Mouse (Mus musculus) ES-Bruce4 (cell line): Measurements from ENCODE around the gene I0C0044D17Rik. TPM values are rescaled to one million over a fixed set of nuclear protein-coding genes. Genes with fewer than 3 reads are reported as not detected.

Source experiments
- H3K27ac ChIP-seq: 2 replicates; pipeline ENCODE4 v1.5.1; 2012; ENCODE audit warnings: low read length, inconsistent platforms; ENCODE audit not compliant: insufficient read depth
- H3K27me3 ChIP-seq: 2 replicates; pipeline ENCODE4 v1.6.1; 2012; ENCODE audit warnings: mild to moderate bottlenecking, low read length, inconsistent platforms; ENCODE audit not compliant: control insufficient read depth, poor library complexity, insufficient read depth, severe bottlenecking
- H3K36me3 ChIP-seq: 2 replicates; pipeline ENCODE4 v1.6.1; 2012; ENCODE audit warnings: inconsistent platforms, mild to moderate bottlenecking, low read length, moderate library complexity; ENCODE audit not compliant: control insufficient read depth, poor library complexity, insufficient read depth, severe bottlenecking
- H3K4me1 ChIP-seq: one replicate; pipeline ENCODE4 v1.8.1; 2011; ENCODE audit warnings: low read length; ENCODE audit not compliant: control insufficient read depth, insufficient read depth
- H3K4me3 ChIP-seq: 2 replicates; pipeline ENCODE4 v1.5.1; 2011; ENCODE audit warnings: low read depth, mild to moderate bottlenecking, low read length
- H3K9ac ChIP-seq: 2 replicates; pipeline ENCODE4 v1.6.1; 2012; ENCODE audit warnings: low read depth, mild to moderate bottlenecking, inconsistent platforms; ENCODE audit not compliant: poor library complexity, severe bottlenecking
- H3K9me3 ChIP-seq: replicated peaks from 2 replicates; pipeline ENCODE4 v1.6.1; 2012; ENCODE audit warnings: mild to moderate bottlenecking, low read length, inconsistent platforms; ENCODE audit not compliant: control insufficient read depth, poor library complexity, insufficient read depth, severe bottlenecking
- CTCF ChIP-seq: IDR thresholded peaks from one replicate; pipeline ENCODE4 v1.8.1; 2011; ENCODE audit warnings: low read depth, low read length
- EP300 ChIP-seq: IDR thresholded peaks from 2 replicates; pipeline ENCODE4 v1.6.1; 2011; ENCODE audit warnings: low read depth, low read length; ENCODE audit not compliant: insufficient read depth
- POLR2A ChIP-seq: IDR thresholded peaks from one replicate; pipeline ENCODE4 v1.8.1; 2011; ENCODE audit warnings: low read length; ENCODE audit not compliant: insufficient read depth
- polyA plus RNA-seq: library from polyadenylated mRNA; stranded (reverse); fragments of >200 nt; gene quantifications from 2 replicates; pipeline ENCODE4 v1.2.4, GENCODE M21; 2011; ENCODE audit warnings: low read depth; ENCODE audit not compliant: missing spikeins, insufficient read depth, insufficient read length

The I0C0044D17Rik gene
- polyA plus RNA-seq, 1 experiment, result not detected

- Histone ChIP-seq H3K4me3 (no peak overlapping the region), H3K9ac (no peak overlapping the region), H3K4me1 (no peaks in the 10 kb centered on the region), H3K9me3 (no peaks in the 10 kb centered on the region), H3K36me3 (no peaks in the 10 kb centered on the region), H3K27me3 (peaks cover 3% of the 10 kb centered on the region; the same call in 1 of the 2 replicates), H3K27ac (no peak overlapping the region)
- TF ChIP-seq POLR2A (no peak), CTCF (no peak), EP300 (no peak)
Observed at GRCm38 (mm10) chr4:98819216-98819755, 4.4 kb downstream of the I0C0044D17Rik start.

GRCm38 (mm10) chr4:98817184-98817911, 6.3 kb downstream of the I0C0044D17Rik start, which contains the start of gene Kank4:
Gene Kank4, minus strand, starts transcription at chr4:98817537.
- peak within 1 kb of the TSS; percentile 87 for H3K4me3 ChIP-seq
- no peaks in the 10 kb centered on the region for H3K4me1 ChIP-seq
- no peaks in the 10 kb centered on the region for H3K36me3 ChIP-seq
- peak within 1 kb of the TSS; percentile 48 for H3K9ac ChIP-seq
- no peaks in the 10 kb centered on the region for H3K9me3 ChIP-seq
- peaks cover 3% of the 10 kb centered on the region; the same call in 1 of the 2 replicates for H3K27me3 ChIP-seq
- H3K27ac ChIP-seq, result no peak within 1 kb of the TSS
- TF ChIP-seq CTCF (no peak), EP300 (no peak), POLR2A (no peak)

- Histone ChIP-seq H3K9ac (peak overlapping the region; percentile 48), H3K27ac (no peak overlapping the region), H3K4me1 (no peaks in the 10 kb centered on the region), H3K4me3 (peak overlapping the region; percentile 87), H3K27me3 (peaks cover 3% of the 10 kb centered on the region; the same call in 1 of the 2 replicates), H3K9me3 (no peaks in the 10 kb centered on the region), H3K36me3 (no peaks in the 10 kb centered on the region)
- TF ChIP-seq EP300 (no peak), CTCF (no peak), POLR2A (no peak)
Observed at GRCm38 (mm10) chr4:98816807-98817183, 6.8 kb downstream of the I0C0044D17Rik start.

GRCm38 (mm10) chr4:98806306-98806705, 17.3 kb downstream of the I0C0044D17Rik start:
- H3K9ac ChIP-seq, result no peak overlapping the region
- no peak overlapping the region for H3K4me3 ChIP-seq
- H3K4me1 ChIP-seq, result peaks cover 4% of the 10 kb centered on the region

GRCm38 (mm10) chr4:98805291-98806048, 18.2 kb downstream of the I0C0044D17Rik start:
- Histone ChIP-seq H3K4me3 (no peak overlapping the region), H3K4me1 (peaks cover 4% of the 10 kb centered on the region)

More at GRCm38 (mm10) chr4:98806306-98806705, 17.3 kb downstream of the I0C0044D17Rik start:
- Histone ChIP-seq H3K27ac (no peak overlapping the region), H3K36me3 (no peaks in the 10 kb centered on the region), H3K9me3 (no peaks in the 10 kb centered on the region), H3K27me3 (no peaks in the 10 kb centered on the region)
- no peak for TF ChIP-seq CTCF
- no peak for TF ChIP-seq POLR2A
- TF ChIP-seq EP300, result no peak

More at GRCm38 (mm10) chr4:98805291-98806048, 18.2 kb downstream of the I0C0044D17Rik start:
- 0 out of 2 replicates have a peak overlapping the region, but pooled peaks have one; percentile 58 for H3K27ac ChIP-seq
- no peak for TF ChIP-seq EP300
- no peak overlapping the region for H3K9ac ChIP-seq
- no peaks in the 10 kb centered on the region for H3K27me3 ChIP-seq
- H3K9me3 ChIP-seq, result no peaks in the 10 kb centered on the region
- no peaks in the 10 kb centered on the region for H3K36me3 ChIP-seq
